Mouse (Mus musculus): Measurements from ENCODE around the gene Ppib. TPM values are rescaled to one million over a fixed set of nuclear protein-coding genes. Genes with fewer than 3 reads are reported as not detected.

The Ppib gene
- total RNA-seq (2014; rRNA removed) = 209 and 255 TPM in 2 replicates
- 339 and 341 TPM in 2 replicates for polyA plus RNA-seq (2015; fragmentation: Nextera tagmentation; extraction: Ambion mirVana)

DNA sequence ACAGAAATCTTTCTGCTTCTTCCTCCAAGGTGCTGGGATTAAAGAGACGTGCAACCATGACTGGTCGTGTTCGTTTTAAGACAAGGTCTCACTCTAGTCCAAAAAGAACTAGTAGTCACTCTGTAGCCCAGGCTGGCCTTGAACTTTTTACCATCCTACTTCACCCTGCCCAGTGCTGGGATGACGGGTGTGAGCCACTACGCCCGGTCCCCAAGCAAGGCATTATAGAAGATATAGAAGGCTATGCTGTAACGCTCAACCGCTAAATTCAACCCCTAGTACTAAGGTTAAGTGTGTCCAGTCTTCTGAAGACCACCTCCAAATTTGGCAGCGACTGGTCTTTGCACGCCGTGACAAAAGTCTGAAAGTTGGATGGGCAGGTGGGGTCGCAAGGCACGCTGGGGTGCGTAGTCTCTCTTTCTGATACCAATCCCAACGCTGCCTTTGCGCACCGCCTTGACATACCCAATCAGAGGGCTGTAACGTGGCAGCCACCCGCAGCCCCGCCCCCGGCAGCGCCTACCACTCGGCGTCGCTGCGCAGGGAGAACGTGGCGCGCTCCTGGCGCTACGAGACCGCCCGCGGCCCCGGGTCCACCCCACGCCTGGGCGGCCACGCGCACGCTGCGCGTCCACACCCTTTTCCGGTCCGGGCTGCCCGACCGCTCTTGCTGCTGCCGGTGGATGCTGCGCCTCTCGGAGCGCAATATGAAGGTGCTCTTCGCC, at the start of gene Ppib:
Ppib (plus strand) TSS at position 640 of the 725 bp plus-strand sequence.
- peak within 1 kb of the TSS; percentile 56 for H3K4me2 ChIP-seq (ENCODE audit: low read depth, low read length, poor library complexity, severe bottlenecking)
- 2% methylated on average over 50 of the region's 51 CpGs for WGBS
- H3K9me3 ChIP-seq (ENCODE audit: low read length) = no peaks in the 10 kb centered on the region

DNA sequence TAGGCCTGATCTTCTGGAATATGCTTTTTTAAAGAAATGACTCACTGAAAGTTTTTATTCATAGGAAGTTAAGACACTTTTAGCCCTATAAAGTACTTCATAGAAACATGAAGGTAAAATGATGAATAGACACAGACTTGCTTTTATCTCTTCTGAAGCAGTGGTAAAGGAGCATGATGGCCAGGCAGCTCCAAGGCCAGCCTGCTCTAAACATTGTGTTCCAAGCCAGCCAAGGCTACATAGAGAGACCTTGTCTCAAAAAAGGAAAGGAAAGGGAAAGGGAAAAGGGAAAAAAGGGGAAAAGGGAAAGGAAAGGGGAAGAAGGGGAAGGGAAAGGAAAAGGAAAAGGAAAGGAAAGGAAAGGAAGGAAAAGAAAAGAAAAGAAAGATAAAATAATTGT, 39.4 kb upstream of the Ppib start:
- H3K4me1 ChIP-seq (ENCODE audit: insufficient read depth, low read length) = no peaks in the 10 kb centered on the region
- DNase-seq (ENCODE audit: low spot score) = no peak
- no peak for TF ChIP-seq CTCF (IDR thresholded peaks at IDR 0.05)
- no peaks in the 10 kb centered on the region for H3K27me3 ChIP-seq (ENCODE audit: insufficient read depth, low read length)
- no peak overlapping the region for H3K9ac ChIP-seq (replicated peaks; ENCODE audit: low read length, poor library complexity, severe bottlenecking)
- no peak overlapping the region for H3K4me2 ChIP-seq (ENCODE audit: low read depth, low read length, poor library complexity, severe bottlenecking)
- no peak overlapping the region for H3K27ac ChIP-seq (ENCODE audit: low read depth, low read length)
- H3K36me3 ChIP-seq (ENCODE audit: insufficient read depth, low read length) = 0 out of 2 replicates have a peak, but pooled peaks cover 3% of the 10 kb centered on the region
- H3K4me3 ChIP-seq (ENCODE audit: low read depth, low read length) = no peak overlapping the region
- H3K9me3 ChIP-seq (ENCODE audit: low read length) = no peaks in the 10 kb centered on the region
- no peak for ATAC-seq (ENCODE audit: low FRiP score)

More for the DNA sequence above, at the start of gene Ppib:
- H3K27me3 ChIP-seq (ENCODE audit: insufficient read depth, low read length) = no peaks in the 10 kb centered on the region
- DNase-seq (ENCODE audit: low spot score) (peak; percentile 98), ATAC-seq (ENCODE audit: low FRiP score) (peak; percentile 98)
- peaks cover 20% of the 10 kb centered on the region for H3K36me3 ChIP-seq (ENCODE audit: insufficient read depth, low read length)
- H3K4me1 ChIP-seq (ENCODE audit: insufficient read depth, low read length) = peaks cover 13% of the 10 kb centered on the region
- H3K27ac ChIP-seq (ENCODE audit: low read depth, low read length) = peak within 1 kb of the TSS; percentile 91
- peak; percentile 53 for TF ChIP-seq CTCF (IDR thresholded peaks at IDR 0.05)
- H3K4me3 ChIP-seq (ENCODE audit: low read depth, low read length) = peak within 1 kb of the TSS; percentile 77
- H3K9ac ChIP-seq (replicated peaks; ENCODE audit: low read length, poor library complexity, severe bottlenecking) = peak within 1 kb of the TSS; percentile 79

DNA sequence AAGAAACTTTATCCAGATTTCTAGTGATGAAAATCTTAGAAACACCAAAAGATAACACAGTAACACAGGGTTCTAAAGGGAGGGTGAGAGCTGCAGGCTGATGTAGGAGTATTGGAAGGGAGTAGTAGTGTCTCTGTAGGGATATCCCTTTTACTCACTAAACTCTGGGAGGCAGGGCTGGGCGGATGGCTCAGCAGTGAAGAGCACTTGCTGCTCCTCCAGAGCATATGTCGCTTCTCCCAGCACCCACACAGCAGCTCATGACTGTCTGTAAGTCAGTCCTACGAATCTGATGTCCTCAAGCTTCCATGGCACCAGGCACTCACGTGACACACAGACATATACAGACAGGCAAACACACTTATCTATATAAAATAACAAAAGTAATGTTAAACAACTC, 21.9 kb upstream of the Ppib start:
- Histone ChIP-seq H3K27me3 (ENCODE audit: insufficient read depth, low read length) (no peaks in the 10 kb centered on the region), H3K4me3 (ENCODE audit: low read depth, low read length) (no peak overlapping the region), H3K36me3 (ENCODE audit: insufficient read depth, low read length) (peaks cover 20% of the 10 kb centered on the region), H3K27ac (ENCODE audit: low read depth, low read length) (no peak overlapping the region), H3K4me2 (ENCODE audit: low read depth, low read length, poor library complexity, severe bottlenecking) (no peak overlapping the region), H3K4me1 (ENCODE audit: insufficient read depth, low read length) (no peaks in the 10 kb centered on the region), H3K9ac (replicated peaks; ENCODE audit: low read length, poor library complexity, severe bottlenecking) (no peak overlapping the region), H3K9me3 (ENCODE audit: low read length) (no peaks in the 10 kb centered on the region)
- DNase-seq (ENCODE audit: low spot score) (no peak), ATAC-seq (ENCODE audit: low FRiP score) (no peak)
- TF ChIP-seq CTCF (IDR thresholded peaks at IDR 0.05) = no peak
- WGBS = 93% methylated on average over 4 of the region's 4 CpGs

DNA sequence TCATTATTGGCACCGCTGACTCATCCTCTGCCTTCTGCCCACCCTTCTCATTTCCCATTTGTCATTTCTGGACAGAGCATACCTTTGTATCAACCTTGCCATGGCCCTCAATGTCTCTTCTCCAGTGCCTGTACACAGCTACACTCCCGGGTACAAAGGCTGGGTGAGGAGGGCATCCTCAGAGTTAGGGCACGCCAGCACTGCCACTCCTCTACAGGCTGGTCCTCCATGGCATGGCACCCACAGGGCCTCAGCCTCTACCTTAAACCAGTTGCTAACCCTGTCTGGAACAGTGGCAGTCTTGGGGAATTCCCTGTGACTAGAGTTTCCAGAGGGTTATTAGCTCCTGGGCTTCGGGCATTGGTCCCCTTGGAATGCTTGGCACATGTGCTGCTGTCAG, 21.4 kb upstream of the Ppib start:
- peaks cover 18% of the 10 kb centered on the region; the same call in 1 of the 2 replicates for H3K36me3 ChIP-seq (ENCODE audit: insufficient read depth, low read length)
- H3K9me3 ChIP-seq (ENCODE audit: low read length) = no peaks in the 10 kb centered on the region
- 99% methylated on average over 4 of the region's 4 CpGs for WGBS
- no peak for DNase-seq (ENCODE audit: low spot score)
- no peak for ATAC-seq (ENCODE audit: low FRiP score)
- no peak overlapping the region for H3K4me3 ChIP-seq (ENCODE audit: low read depth, low read length)
- H3K4me1 ChIP-seq (ENCODE audit: insufficient read depth, low read length) = no peaks in the 10 kb centered on the region
- no peak overlapping the region for H3K4me2 ChIP-seq (ENCODE audit: low read depth, low read length, poor library complexity, severe bottlenecking)
- no peak overlapping the region for H3K27ac ChIP-seq (ENCODE audit: low read depth, low read length)
- H3K9ac ChIP-seq (replicated peaks; ENCODE audit: low read length, poor library complexity, severe bottlenecking) = no peak overlapping the region
- H3K27me3 ChIP-seq (ENCODE audit: insufficient read depth, low read length) = no peaks in the 10 kb centered on the region
- TF ChIP-seq CTCF (IDR thresholded peaks at IDR 0.05) = no peak

DNA sequence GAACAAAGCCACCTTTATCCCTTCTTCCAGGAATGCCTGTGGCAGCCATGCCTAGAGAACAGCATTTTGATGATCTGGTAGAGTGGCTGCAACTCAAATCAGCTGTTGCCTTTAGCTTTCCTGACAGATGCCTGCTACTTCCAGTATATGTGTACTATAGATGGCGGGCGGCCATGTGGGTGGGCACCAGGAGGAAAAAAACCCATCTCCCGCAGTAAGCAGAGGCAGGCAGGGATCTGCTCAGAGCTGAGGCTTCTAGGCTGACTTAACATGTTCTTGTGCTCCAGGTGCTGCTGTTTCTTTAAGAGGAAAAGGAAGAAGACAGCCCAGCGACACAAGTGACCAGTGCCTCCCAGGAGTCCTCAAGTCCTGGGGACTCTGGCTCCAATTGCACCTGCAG, 20.7 kb upstream of the Ppib start:
- Histone ChIP-seq H3K27ac (ENCODE audit: low read depth, low read length) (no peak overlapping the region), H3K4me3 (ENCODE audit: low read depth, low read length) (no peak overlapping the region), H3K4me1 (ENCODE audit: insufficient read depth, low read length) (no peaks in the 10 kb centered on the region), H3K9me3 (ENCODE audit: low read length) (no peaks in the 10 kb centered on the region), H3K36me3 (ENCODE audit: insufficient read depth, low read length) (peaks cover 18% of the 10 kb centered on the region; the same call in 1 of the 2 replicates), H3K9ac (replicated peaks; ENCODE audit: low read length, poor library complexity, severe bottlenecking) (no peak overlapping the region), H3K27me3 (ENCODE audit: insufficient read depth, low read length) (no peaks in the 10 kb centered on the region), H3K4me2 (ENCODE audit: low read depth, low read length, poor library complexity, severe bottlenecking) (no peak overlapping the region)
- ATAC-seq (ENCODE audit: low FRiP score) (no peak), DNase-seq (ENCODE audit: low spot score) (no peak)
- 89% methylated on average over 4 of the region's 4 CpGs for WGBS
- no peak for TF ChIP-seq CTCF (IDR thresholded peaks at IDR 0.05)

DNA sequence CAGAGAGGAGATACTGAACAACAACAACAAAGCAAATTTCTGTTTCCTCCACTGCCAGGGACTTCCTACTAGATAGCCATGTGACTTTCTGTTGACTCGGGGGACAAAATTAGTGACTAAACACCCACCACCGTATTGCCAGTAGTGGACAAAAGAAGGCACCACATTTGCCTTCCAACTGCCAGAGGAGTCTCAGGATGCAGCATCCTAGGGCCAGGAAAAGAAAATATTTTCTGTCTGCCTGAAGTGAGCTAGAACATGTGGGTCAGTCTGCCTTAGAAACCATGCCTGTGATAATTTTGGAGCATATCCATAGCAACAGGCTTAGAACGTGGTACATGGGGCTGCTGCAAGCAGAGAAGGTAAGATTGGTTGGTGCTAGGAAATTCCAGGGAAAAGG, 19.2 kb upstream of the Ppib start:
- Histone ChIP-seq H3K4me3 (ENCODE audit: low read depth, low read length) (no peak overlapping the region), H3K4me2 (ENCODE audit: low read depth, low read length, poor library complexity, severe bottlenecking) (no peak overlapping the region), H3K9ac (replicated peaks; ENCODE audit: low read length, poor library complexity, severe bottlenecking) (no peak overlapping the region), H3K9me3 (ENCODE audit: low read length) (no peaks in the 10 kb centered on the region), H3K4me1 (ENCODE audit: insufficient read depth, low read length) (no peaks in the 10 kb centered on the region), H3K27ac (ENCODE audit: low read depth, low read length) (no peak overlapping the region), H3K36me3 (ENCODE audit: insufficient read depth, low read length) (peaks cover 18% of the 10 kb centered on the region; the same call in 1 of the 2 replicates), H3K27me3 (ENCODE audit: insufficient read depth, low read length) (no peaks in the 10 kb centered on the region)
- DNase-seq (ENCODE audit: low spot score) = no peak
- WGBS = 88% methylated on average over 3 of the region's 3 CpGs
- TF ChIP-seq CTCF (IDR thresholded peaks at IDR 0.05) = no peak
- no peak for ATAC-seq (ENCODE audit: low FRiP score)
